Mouse (Mus musculus) neural tube, embryonic 15.5 days (tissue): ENCODE measurements around the gene Olfr1513. TPM values are rescaled to one million over a fixed set of nuclear protein-coding genes. Genes with fewer than 3 reads are reported as not detected.
"Not testable (repeated sequence)": the region's sequence is repeated elsewhere in the genome, so short reads cannot be mapped to it uniquely, and the experiment has no call there.

Experiments
- ATAC-seq: fragments of 200-750 bp; cut with Nextera tagmentation; 2 replicates; pipeline ENCODE4 v1.8.0; 2017; ENCODE audit warnings: mild to moderate bottlenecking, moderate TSS enrichment, moderate library complexity; ENCODE audit not compliant: low FRiP score
- H3K27ac ChIP-seq: fragments of 300-500 bp; sonication (generic); replicated peaks from 2 replicates; pipeline ENCODE4 v1.5.1; 2015; ENCODE audit warnings: mild to moderate bottlenecking, inconsistent platforms
- H3K27me3 ChIP-seq: fragments of 300-500 bp; sonication (generic); replicated peaks from 2 replicates; pipeline ENCODE4 v1.6.1; 2015; ENCODE audit warnings: inconsistent platforms
- H3K36me3 ChIP-seq: fragments of 300-500 bp; sonication (generic); 2 replicates; pipeline ENCODE4 v1.6.1; 2015; ENCODE audit warnings: inconsistent platforms
- H3K4me1 ChIP-seq: fragments of 300-500 bp; sonication (generic); 2 replicates; pipeline ENCODE4 v1.6.1; 2015; ENCODE audit warnings: inconsistent platforms
- H3K4me2 ChIP-seq: fragments of 300-500 bp; sonication (generic); 2 replicates; pipeline ENCODE4 v1.6.1; 2015; ENCODE audit warnings: inconsistent platforms, mild to moderate bottlenecking, moderate library complexity
- H3K4me3 ChIP-seq: fragments of 300-500 bp; sonication (generic); replicated peaks from 2 replicates; pipeline ENCODE4 v1.5.1; 2015; ENCODE audit warnings: mild to moderate bottlenecking, inconsistent platforms
- H3K9ac ChIP-seq: fragments of 300-500 bp; sonication (generic); replicated peaks from 2 replicates; pipeline ENCODE4 v1.6.1; 2015; ENCODE audit warnings: mild to moderate bottlenecking, inconsistent platforms
- H3K9me3 ChIP-seq: fragments of 300-500 bp; sonication (generic); replicated peaks from 2 replicates; pipeline ENCODE4 v1.6.1; 2016; ENCODE audit warnings: inconsistent platforms
- WGBS: fragments of 180-500 bp; shearing (Covaris S2); methylation state at CpG from one replicate; pipeline ENCODE4 v1.1.7; 2015; ENCODE audit warnings: mixed read lengths; 5-methylcytosine and 5-hydroxymethylcytosine counted together
- polyA plus RNA-seq: library from polyadenylated mRNA; unstranded; fragments of >200 nt; fragmentation: Nextera tagmentation; extraction: Ambion mirVana; gene quantifications from 2 replicates; pipeline ENCODE4 v1.2.1, GENCODE M21; 2015

Gene Olfr1513
- polyA plus RNA-seq, 1 experiment from 2014 or later, result not detected

GRCm38 (mm10) chr14:52306100-52306499, 50.1 kb downstream of the Olfr1513 start:
- no peak overlapping the region for H3K4me3 ChIP-seq
- 98% methylated on average over 2 of the region's 2 CpGs for WGBS
- H3K9ac ChIP-seq, result no peak overlapping the region
- no peak overlapping the region for H3K27ac ChIP-seq
- no peak for ATAC-seq
- H3K27me3 ChIP-seq, result no peaks in the 10 kb centered on the region
- no peak overlapping the region for H3K4me2 ChIP-seq
- peaks cover 8% of the 10 kb centered on the region; the same call in 1 of the 2 replicates for H3K36me3 ChIP-seq
- no peaks in the 10 kb centered on the region for H3K9me3 ChIP-seq
- peaks cover 31% of the 10 kb centered on the region for H3K4me1 ChIP-seq

GRCm38 (mm10) chr14:52304644-52305271, 51.5 kb downstream of the Olfr1513 start, which contains the start of gene Mettl3:
Mettl3 (minus strand) TSS chr14:52305128.
- H3K4me2 ChIP-seq, result peak within 1 kb of the TSS; percentile 59
- H3K4me1 ChIP-seq, result peaks cover 23% of the 10 kb centered on the region
- peak within 1 kb of the TSS; percentile 65 for H3K4me3 ChIP-seq
- peak within 1 kb of the TSS; percentile 70 for H3K9ac ChIP-seq
- peak; percentile 96 for ATAC-seq
- under 1% methylated on average over 46 of the region's 46 CpGs for WGBS
- H3K9me3 ChIP-seq, result no peaks in the 10 kb centered on the region
- no peaks in the 10 kb centered on the region for H3K27me3 ChIP-seq
- peaks cover 10% of the 10 kb centered on the region for H3K36me3 ChIP-seq
- H3K27ac ChIP-seq, result peak within 1 kb of the TSS; percentile 94

- H3K27me3 ChIP-seq, ATAC-seq, H3K9ac ChIP-seq, H3K4me3 ChIP-seq, H3K27ac ChIP-seq, H3K9me3 ChIP-seq: not testable (repeated sequence)
- H3K36me3 ChIP-seq, result peaks cover 16% of the 10 kb centered on the region
- H3K4me1 ChIP-seq, result peaks cover 18% of the 10 kb centered on the region
- peak overlapping the region; percentile 59 for H3K4me2 ChIP-seq
- WGBS, result 93% methylated on average over 3 of the region's 3 CpGs
Observed at GRCm38 (mm10) chr14:52303517-52303916, 52.7 kb downstream of the Olfr1513 start.

Other genes with a start within 250 kb of the Olfr1513 start
- 42.6 and 46.0 TPM in 2 replicates for gene Rpgrip1, start 245.7 kb downstream of the Olfr1513 start, polyA plus RNA-seq
- gene Supt16, start 159.0 kb downstream of the Olfr1513 start, polyA plus RNA-seq, result 36.8 and 45.9 TPM in 2 replicates
- gene Chd8, start 98.6 kb downstream of the Olfr1513 start, polyA plus RNA-seq, result 30.0 and 30.5 TPM in 2 replicates
- 51.0 and 52.5 TPM in 2 replicates for gene Tox4, start 77.3 kb downstream of the Olfr1513 start, polyA plus RNA-seq
- gene Rab2b, start 76.9 kb downstream of the Olfr1513 start, polyA plus RNA-seq, result 47.5 and 50.0 TPM in 2 replicates
- gene Mettl3, start 51.3 kb downstream of the Olfr1513 start, polyA plus RNA-seq, result 44.9 and 47.9 TPM in 2 replicates
- gene Sall2, start 27.6 kb downstream of the Olfr1513 start, polyA plus RNA-seq, result 40.0 and 41.6 TPM in 2 replicates
- 0.09 and 0.13 TPM in 2 replicates for gene Olfr1512, start 22.8 kb upstream of the Olfr1513 start, polyA plus RNA-seq
- gene Olfr1511, start 41.0 kb upstream of the Olfr1513 start, polyA plus RNA-seq, result 0.28 and 0.31 TPM in 2 replicates
- not detected in 2 replicates for gene Olfr1510, start 58.0 kb upstream of the Olfr1513 start, polyA plus RNA-seq
- gene Olfr1509, start 86.6 kb upstream of the Olfr1513 start, polyA plus RNA-seq, result not detected in 2 replicates
- gene Olfr1508, start 111.1 kb upstream of the Olfr1513 start, polyA plus RNA-seq, result 0.03 TPM in 1 of 2 replicates, not detected in the other
- gene Olfr1507, start 139.3 kb upstream of the Olfr1513 start, polyA plus RNA-seq, result not detected in 2 replicates